Mouse (Mus musculus) right cerebral cortex, adult 18-20 months (tissue): Measurements from ENCODE around the gene Vmn2r91.
"Not testable (repeated sequence)": the region's sequence is repeated elsewhere in the genome, so short reads cannot be mapped to it uniquely, and the experiment has no call there.

Experiments
- DNase-seq: peaks from one replicate; pipeline ENCODE4 v3.0.0; 2022; ENCODE audit warnings: mixed read lengths

Vmn2r91 gene

GRCm38 (mm10) chr17:18084716-18085115 lies at the start of gene Vmn2r91:
TSS of gene Vmn2r91 (plus strand) at chr17:18085016.
- not testable (repeated sequence) for DNase-seq

- no peak for DNase-seq
Measured at GRCm38 (mm10) chr17:18049124-18049523, 35.7 kb upstream of the Vmn2r91 start, which contains the start of gene Vmn2r124. TSS of gene Vmn2r124 (plus strand) at chr17:18049424.

GRCm38 (mm10) chr17:18095626-18096025 lies 10.8 kb downstream of the Vmn2r91 start:
- DNase-seq: not testable (repeated sequence)

GRCm38 (mm10) chr17:18102265-18102664 lies 17.4 kb downstream of the Vmn2r91 start:
- DNase-seq: not testable (repeated sequence)

GRCm38 (mm10) chr17:18151587-18151986 lies 66.8 kb downstream of the Vmn2r91 start, which contains the start of gene Vmn2r92:
TSS of gene Vmn2r92 (plus strand) at chr17:18151887.
- not testable (repeated sequence) for DNase-seq

GRCm38 (mm10) chr17:18161194-18161593 lies 76.4 kb downstream of the Vmn2r91 start:
- DNase-seq: not testable (repeated sequence)
